Mouse (Mus musculus) embryonic stem cell, embryonic (primary cell): ENCODE measurements around the gene Odf3b.

Experiments
- CTCF ChIA-PET, 4 experiments: fragments of 300-600 bp in 2 of 4; fragments of 350-600 bp in 2 of 4; sonication (Branson Sonifier 250); formaldehyde crosslinking; loops; one replicate each; lab custom pipeline; 2022; ENCODE audit warnings: inconsistent platforms in 2 of 4; lab: Charles Lee
- POLR2A ChIA-PET, 4 experiments: fragments of 300-600 bp in 2 of 4; fragments of 350-600 bp in 2 of 4; sonication (Branson Sonifier 250); formaldehyde crosslinking; loops; one replicate each; lab custom pipeline; 2022; ENCODE audit warnings: antibody characterized with exemption in 4 of 4, inconsistent platforms in 1 of 4; lab: Charles Lee

Odf3b gene

DNA sequence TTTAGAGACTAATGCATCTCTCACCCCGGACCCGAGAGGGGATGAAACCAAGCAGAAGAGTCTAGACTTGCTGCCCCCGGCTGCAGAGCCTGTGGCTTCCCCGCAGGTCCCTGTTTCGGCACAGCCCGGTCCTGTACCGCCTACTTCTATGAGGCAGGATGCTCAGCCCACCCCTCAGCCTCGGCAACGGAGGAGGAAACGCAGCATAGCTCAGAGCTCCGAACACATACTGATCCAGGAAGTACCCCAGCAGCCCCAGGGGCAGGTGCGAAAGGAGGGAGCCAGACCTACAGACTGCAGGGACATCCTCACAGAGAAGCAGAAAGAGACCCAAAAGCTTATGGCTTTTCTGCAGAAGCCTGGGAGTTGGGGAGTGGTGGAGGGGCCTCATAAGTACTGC, 8.0 kb upstream of the Odf3b start:
- CTCF ChIA-PET: interaction anchor here in 3 of 4 experiments (0.5 to 1.4 kb wide), 6 partner anchors 8 to 112 kb away, joined by 3 to 11 read pairs (median 5); partner anchors contain the start of genes Sco2 (in 2 of the 3), Odf3b (in 1 of the 3) and Shank3 (in 1 of the 3)
- POLR2A ChIA-PET: interaction anchor here in 3 of 4 experiments (0.8 to 5.6 kb wide), 15 partner anchors 8 to 678 kb away, joined by 3 to 50 read pairs (median 5); partner anchors contain the start of genes Odf3b (in 3 of the 3), C730034F03Rik (in 2 of the 3), Chkb (in 2 of the 3) and Gm44502 (in 2 of the 3)

DNA sequence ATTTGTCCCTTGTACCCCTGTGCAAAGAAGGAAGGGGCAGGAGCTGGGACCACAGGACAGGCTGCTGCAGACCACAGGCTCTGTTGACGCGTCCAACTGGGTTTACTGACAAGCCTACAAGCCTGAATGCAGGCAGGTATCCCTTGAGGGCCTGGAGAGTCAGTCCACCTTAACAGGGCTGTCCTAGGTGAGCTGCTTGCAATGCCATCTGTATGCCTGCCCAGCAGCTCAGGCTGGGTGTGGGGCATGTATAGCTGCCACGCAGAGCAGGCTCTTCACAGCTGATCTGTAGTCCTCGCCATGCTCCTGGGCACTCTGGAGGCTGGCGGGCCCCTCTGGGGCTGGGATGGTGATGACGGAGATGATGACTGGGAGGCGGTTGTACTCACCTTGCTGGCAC, 5.5 kb upstream of the Odf3b start, which contains the start of gene Klhdc7b:
Klhdc7b (plus strand) TSS at position 301 of the 400 bp plus-strand sequence.
- CTCF ChIA-PET: interaction anchor here in 1 of 4 experiments (2.5 kb wide), 1 partner anchor 11 kb away, joined by 9 read pairs; the partner anchor contains the start of gene Sco2
- POLR2A ChIA-PET: interaction anchor here in 3 of 4 experiments (0.5 to 5.6 kb wide), 10 partner anchors 8 to 45 kb away, joined by 3 to 50 read pairs (median 6); partner anchors contain the start of genes Cpt1b (in 2 of the 3), Sco2 (in 2 of the 3), Tymp (in 2 of the 3) and C730034F03Rik (in 1 of the 3)

DNA sequence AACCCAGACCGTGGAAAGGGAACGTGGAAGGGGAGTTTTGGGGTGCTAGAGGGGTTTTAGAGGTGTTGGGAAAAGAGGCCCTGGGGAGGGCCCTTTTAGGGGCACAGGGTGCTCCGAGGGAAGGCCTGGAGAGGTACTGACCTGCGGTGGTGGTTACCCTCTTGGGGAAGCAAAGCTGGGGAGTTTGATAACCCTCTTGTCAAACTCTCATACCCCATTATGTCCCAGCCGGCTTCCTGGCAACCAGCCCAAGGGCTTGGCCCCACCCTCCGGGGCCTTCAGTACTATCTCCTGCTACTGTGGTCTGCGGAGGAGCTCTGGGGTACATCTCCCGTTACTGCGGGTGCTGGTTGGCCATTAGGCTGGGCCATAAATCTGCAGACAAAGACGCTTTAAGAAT, 347 bp upstream of the Odf3b start:
- ChIA-PET POLR2A (interaction anchor here in 3 of 4 experiments (0.6 to 14.1 kb wide), 24 partner anchors 8 to 203 kb away, joined by 3 to 248 read pairs (median 4); partner anchors contain the start of genes Adm2 (in 2 of the 3), Lmf2 (in 2 of the 3), C730034F03Rik (in 1 of the 3) and Chkb (in 1 of the 3)), CTCF (interaction anchor here in 3 of 4 experiments (0.5 to 1.4 kb wide), 7 partner anchors 8 to 172 kb away, joined by 3 to 5 read pairs (median 3); partner anchors contain the start of gene Chkb (in 1 of the 3))

DNA sequence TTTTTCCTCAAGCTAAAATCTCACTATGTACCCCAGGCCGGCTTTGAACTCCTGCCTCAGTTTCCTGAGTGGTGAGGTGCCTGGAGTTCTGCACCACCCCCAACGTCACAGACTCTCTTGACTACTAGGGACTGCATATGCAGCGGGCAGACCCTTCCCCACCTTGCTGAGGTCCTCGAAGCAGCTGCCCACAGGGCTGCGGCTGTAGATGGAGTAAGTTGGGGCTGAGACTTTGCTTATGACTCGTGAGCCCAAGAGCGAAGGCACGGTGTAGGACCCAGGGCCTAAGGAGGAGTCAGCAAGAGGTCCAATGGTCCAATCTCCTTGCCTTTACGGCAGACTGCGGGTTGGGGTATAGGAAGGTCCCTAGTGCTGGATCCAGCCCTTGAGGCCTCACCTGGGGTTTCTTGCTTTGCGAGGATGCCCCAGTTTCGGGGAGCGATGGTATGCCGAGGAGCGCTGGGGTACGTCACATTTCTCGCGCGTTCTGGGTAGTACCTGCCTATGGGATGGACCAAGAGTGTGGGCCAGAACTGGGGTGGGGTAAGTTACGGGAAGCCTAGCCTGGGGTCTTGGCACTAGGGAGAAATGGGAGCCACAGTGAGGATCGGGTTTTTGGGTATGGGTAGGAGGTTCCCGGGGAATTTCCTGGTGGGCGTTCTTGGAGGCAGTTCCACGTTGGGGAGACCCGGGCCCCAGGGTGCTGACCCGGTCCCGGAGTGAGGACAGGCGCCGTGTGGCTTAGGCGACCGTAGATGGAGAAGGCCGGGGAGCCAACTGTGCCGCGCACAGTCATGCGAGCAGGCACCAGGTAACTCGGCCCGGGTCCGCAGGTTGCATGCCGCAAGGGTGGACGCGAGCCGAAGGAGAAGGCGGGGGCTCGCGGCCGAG, 899 bp downstream of the Odf3b start:
- ChIA-PET CTCF (interaction anchor here (0.5 to 1.1 kb wide), 6 partner anchors 10 to 229 kb away, joined by 3 to 4 read pairs (median 3); partner anchors contain the start of genes Chkb (in 1 of the 4) and Mapk11 (in 1 of the 4)), POLR2A (interaction anchor here in 3 of 4 experiments (0.6 to 14.1 kb wide), 27 partner anchors 7 to 167 kb away, joined by 3 to 248 read pairs (median 5); partner anchors contain the start of genes Adm2 (in 2 of the 3), C730034F03Rik (in 2 of the 3), Chkb (in 2 of the 3) and Cpt1b (in 2 of the 3))

DNA sequence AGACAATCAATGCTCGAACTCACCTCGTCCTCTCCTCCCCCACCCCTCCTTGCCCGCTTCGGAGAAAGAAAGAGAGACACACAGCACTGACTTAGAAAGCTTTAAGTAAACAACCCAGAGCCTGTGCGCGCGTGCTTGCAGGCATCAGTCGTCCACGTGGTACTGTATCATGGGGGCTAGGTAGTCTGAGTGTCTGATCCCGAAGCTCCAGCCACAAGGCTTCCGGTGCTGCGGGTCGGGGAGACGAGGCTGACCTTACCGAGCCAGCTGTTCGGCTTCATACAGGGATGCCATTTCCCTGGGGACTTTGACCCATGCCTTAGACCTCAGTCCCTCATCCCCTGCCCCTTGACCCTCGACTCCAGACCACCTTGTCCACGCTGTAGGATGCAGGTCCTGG, 1.7 kb downstream of the Odf3b start:
- POLR2A ChIA-PET: interaction anchor here in 2 of 4 experiments (0.7 to 14.1 kb wide), 16 partner anchors 8 to 239 kb away, joined by 3 to 248 read pairs (median 5); partner anchors contain the start of genes C730034F03Rik (in 2 of the 2), Chkb (in 2 of the 2), Gm44502 (in 2 of the 2) and Arsa (in 1 of the 2)
- CTCF ChIA-PET: interaction anchor here in 1 of 4 experiments (0.6 kb wide), 2 partner anchors 14 to 66 kb away, joined by 3 to 4 read pairs; no protein-coding TSS in a partner anchor

DNA sequence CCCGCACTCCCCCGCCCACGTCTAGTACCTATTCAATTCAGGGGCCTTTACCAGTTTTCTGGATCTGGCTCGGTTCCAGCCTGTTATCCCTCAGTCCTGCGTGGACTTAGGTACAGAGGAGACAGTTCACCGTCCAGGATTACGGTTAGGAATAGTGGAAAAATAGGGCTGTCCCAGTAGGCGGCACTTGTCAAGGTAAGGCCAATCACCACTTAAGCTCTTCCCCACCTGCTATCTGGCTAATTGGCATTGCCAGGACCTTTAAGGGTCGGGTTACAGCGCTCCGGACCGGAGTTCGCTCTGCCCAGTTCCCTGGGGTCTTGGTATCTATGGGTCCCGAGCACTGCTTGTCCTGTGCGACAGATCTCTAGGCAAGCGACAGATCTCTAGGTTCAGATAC, 2.1 kb downstream of the Odf3b start, which contains the start of gene Tymp:
Tymp (minus strand) TSS at position 83 of the 400 bp plus-strand sequence.
- CTCF ChIA-PET: interaction anchor here in 1 of 4 experiments (0.6 kb wide), 1 partner anchor 66 kb away, joined by 3 read pairs; no protein-coding TSS in a partner anchor
- POLR2A ChIA-PET: interaction anchor here in 3 of 4 experiments (0.6 to 14.1 kb wide), 18 partner anchors 8 to 238 kb away, joined by 3 to 248 read pairs (median 5); partner anchors contain the start of genes C730034F03Rik (in 2 of the 3), Chkb (in 2 of the 3), Gm44502 (in 2 of the 3) and Klhdc7b (in 2 of the 3)

DNA sequence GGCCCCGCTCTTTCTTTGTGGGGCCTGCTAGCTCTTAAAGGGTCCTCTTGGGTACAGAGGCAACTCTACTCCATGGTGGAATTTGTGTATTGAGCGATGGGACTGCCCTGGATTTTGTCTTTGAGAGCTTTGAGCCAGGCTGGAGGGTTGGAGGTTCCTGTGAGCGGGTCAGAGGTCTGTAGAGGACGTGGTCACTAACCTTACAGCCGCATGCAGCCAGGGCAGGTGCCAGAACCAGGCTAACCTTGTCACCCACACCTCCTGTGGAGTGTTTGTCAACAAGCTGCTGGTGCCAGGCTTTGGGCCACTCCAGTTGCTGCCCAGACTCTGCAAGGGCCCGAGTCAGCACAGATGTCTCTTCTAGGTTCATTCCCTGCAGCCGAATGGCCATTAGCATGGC, 3.0 kb downstream of the Odf3b start:
- CTCF ChIA-PET: no interaction called here
- POLR2A ChIA-PET: interaction anchor here in 2 of 4 experiments (1.0 to 14.1 kb wide), 9 partner anchors 8 to 79 kb away, joined by 3 to 248 read pairs (median 6); partner anchors contain the start of genes Klhdc7b (in 2 of the 2), Lmf2 (in 2 of the 2), Ncaph2 (in 2 of the 2) and C730034F03Rik (in 1 of the 2)

DNA sequence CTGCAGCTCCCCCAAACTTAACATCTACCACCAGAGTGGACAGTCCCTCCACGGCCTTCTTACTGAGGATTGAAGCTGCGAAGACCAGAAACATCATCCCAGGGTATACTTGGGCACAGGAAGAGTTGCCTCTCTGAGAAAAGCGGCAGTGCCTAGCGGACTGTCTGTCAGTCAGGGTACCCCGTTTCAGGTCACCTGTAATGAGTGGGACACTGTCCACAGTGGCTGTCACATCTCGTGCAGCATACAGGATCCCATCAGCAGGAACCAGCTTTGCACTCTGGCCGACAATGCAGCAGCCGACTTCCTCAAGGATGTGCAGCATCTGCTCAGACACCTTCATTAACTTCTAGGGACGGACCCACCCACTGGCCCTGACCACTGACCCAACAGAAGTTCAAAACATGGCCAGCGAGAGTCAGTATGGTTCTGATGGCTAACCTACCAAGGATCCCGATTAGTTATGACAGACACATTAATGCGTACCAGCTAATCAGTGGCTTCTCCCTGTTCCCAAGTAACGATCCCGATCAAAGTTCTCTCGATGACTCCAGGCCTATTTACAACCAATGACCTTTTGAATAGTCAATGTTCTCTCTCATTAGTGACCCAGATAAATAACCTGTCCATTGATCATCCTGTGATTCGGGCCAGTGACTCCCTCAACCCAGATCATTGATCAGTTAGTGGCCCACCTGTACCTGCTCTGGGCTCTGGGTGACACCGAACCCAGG, 4.1 kb downstream of the Odf3b start:
- ChIA-PET POLR2A (interaction anchor here in 3 of 4 experiments (1.0 to 14.1 kb wide), 12 partner anchors 10 to 539 kb away, joined by 3 to 248 read pairs (median 24); partner anchors contain the start of genes Lmf2 (in 2 of the 3), Ncaph2 (in 2 of the 3), Adm2 (in 1 of the 3) and C730034F03Rik (in 1 of the 3)), CTCF (interaction anchor here in 3 of 4 experiments (1.1 to 2.7 kb wide), 4 partner anchors 11 to 101 kb away, joined by 3 to 20 read pairs (median 10); no protein-coding TSS in a partner anchor)

DNA sequence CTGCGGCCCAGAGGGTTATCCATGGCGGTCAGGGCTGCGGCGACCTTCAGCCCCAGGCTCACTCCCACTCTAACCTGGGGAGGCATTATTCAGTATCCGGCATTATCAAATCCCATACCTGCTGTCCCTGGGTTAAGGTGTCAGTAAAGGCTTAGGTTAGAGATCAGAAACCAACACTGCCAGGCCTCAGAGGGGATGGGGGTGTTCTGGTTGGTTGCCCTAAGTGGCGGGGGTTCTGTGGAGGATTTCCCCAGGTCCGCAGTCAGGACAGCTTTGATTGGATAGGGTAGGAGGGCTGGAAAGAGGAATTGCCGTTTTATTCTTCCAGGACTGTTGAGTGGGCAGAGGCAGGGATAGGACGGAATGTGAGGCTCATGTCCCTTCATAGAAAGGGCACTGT, 4.7 kb downstream of the Odf3b start:
- ChIA-PET CTCF (interaction anchor here (0.6 to 3.1 kb wide), 47 partner anchors 10 to 508 kb away, joined by 3 to 30 read pairs (median 4); partner anchors contain the start of genes C730034F03Rik (in 3 of the 4), Chkb (in 3 of the 4), Gm44502 (in 3 of the 4) and Lmf2 (in 3 of the 4)), POLR2A (interaction anchor here (0.6 to 14.1 kb wide), 46 partner anchors 10 to 666 kb away, joined by 3 to 248 read pairs (median 4); partner anchors contain the start of genes Cpt1b (in 3 of the 4), Lmf2 (in 3 of the 4), Ncaph2 (in 3 of the 4) and C730034F03Rik (in 2 of the 4))

DNA sequence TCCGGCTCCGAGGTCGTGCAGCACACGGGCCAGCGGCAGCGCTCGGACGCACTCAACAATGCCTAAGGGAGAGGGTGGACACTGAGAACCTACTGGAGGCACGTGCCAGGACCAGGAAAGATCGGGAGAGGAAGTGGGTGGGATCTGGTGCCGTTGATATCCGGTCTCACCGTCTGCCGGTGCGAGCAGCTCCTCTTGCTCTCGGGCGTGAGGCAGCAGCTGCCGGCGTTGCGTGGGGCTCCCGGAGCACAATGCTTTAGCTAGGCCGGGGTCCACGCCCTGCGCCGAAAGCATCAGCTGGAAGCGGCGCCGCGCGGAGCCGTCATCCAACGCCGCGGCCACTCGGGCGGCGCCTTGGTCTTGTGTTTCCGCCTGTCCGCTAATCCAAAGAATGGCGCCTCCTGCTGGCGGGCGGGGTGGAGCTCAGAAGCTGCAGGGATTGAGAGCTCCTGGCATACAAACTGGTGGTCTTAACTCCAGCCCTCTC, 5.3 kb downstream of the Odf3b start, which contains the start of gene Sco2:
Sco2 (minus strand) TSS at position 85 of the 487 bp plus-strand sequence.
- ChIA-PET CTCF (interaction anchor here (0.5 to 3.1 kb wide), 57 partner anchors 9 to 607 kb away, joined by 3 to 30 read pairs (median 4); partner anchors contain the start of genes C730034F03Rik (in 3 of the 4), Chkb (in 3 of the 4), Cpt1b (in 3 of the 4) and Gm44502 (in 3 of the 4)), POLR2A (interaction anchor here (0.6 to 14.1 kb wide), 55 partner anchors 9 to 665 kb away, joined by 3 to 248 read pairs (median 4); partner anchors contain the start of genes Cpt1b (in 3 of the 4), Lmf2 (in 3 of the 4), Ncaph2 (in 3 of the 4) and C730034F03Rik (in 2 of the 4))

DNA sequence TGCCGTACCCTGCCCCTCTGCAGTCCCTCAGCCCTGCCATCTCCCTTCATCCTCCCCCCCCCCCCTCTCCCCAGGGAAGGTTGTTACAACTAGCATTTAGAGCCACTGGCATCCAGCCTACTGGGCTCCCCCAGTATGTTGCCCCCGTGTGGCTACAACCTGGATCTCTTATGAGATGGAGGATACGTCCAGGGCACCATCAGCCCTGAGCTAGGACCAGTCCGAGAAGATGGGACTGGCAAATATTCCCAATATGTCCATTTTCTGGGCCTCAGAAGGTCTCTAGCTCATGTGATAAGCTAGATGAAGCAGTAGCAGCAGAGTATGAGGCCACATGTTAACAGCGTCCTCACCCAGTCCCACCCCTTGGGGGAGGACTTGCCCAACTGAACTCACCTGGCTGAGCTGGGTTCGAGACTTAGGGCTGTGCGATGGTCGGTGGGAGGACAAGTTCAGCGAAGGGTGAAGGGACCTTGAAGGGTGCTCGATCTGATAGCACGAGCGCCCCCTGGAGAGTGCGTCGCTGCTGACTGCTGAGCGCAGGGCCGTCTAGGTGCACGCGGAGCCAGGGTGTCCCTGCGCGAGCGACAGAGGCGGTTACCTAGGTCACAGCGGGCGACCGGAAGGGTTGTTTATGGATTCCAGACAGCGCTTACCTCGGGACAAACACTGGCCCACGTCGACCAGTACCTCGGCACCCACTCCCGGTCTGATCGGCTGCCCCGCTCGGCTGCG, 5.9 kb downstream of the Odf3b start:
- ChIA-PET POLR2A (interaction anchor here (0.6 to 14.1 kb wide), 55 partner anchors 8 to 673 kb away, joined by 3 to 248 read pairs (median 4); partner anchors contain the start of genes Cpt1b (in 3 of the 4), Lmf2 (in 3 of the 4), Ncaph2 (in 3 of the 4) and Pim3 (in 3 of the 4)), CTCF (interaction anchor here (0.5 to 3.1 kb wide), 60 partner anchors 9 to 1517 kb away, joined by 3 to 30 read pairs (median 4); partner anchors contain the start of genes C730034F03Rik (in 3 of the 4), Chkb (in 3 of the 4), Cpt1b (in 3 of the 4) and Gm44502 (in 3 of the 4))

DNA sequence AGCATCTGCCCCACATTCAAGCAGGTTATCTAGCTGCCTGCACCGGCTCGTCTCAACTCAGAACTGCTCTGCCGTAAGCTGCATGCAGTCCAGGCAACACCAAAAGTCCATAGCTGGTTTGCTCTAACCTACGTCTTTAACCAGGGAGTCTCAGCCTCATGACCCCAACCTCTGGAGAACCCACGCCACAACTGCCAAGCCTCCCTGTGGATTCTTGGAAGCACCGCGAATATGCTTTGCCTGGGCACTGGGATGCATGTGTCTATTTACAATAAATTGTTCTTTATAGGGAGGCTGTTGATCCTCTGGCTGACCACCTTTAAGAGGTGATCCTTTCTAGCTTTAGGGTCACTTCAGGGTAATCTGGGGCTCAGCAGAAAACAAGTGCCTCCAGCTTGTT, 6.5 kb downstream of the Odf3b start:
- ChIA-PET POLR2A (interaction anchor here (0.5 to 14.1 kb wide), 32 partner anchors 8 to 672 kb away, joined by 3 to 248 read pairs (median 6); partner anchors contain the start of genes Lmf2 (in 3 of the 4), Ncaph2 (in 3 of the 4), Klhdc7b (in 2 of the 4) and Pim3 (in 2 of the 4)), CTCF (interaction anchor here (0.6 to 3.1 kb wide), 17 partner anchors 8 to 1518 kb away, joined by 3 to 30 read pairs (median 6); partner anchors contain the start of genes Lmf2 (in 2 of the 4), Ncaph2 (in 2 of the 4), C730034F03Rik (in 1 of the 4) and Chkb (in 1 of the 4))

DNA sequence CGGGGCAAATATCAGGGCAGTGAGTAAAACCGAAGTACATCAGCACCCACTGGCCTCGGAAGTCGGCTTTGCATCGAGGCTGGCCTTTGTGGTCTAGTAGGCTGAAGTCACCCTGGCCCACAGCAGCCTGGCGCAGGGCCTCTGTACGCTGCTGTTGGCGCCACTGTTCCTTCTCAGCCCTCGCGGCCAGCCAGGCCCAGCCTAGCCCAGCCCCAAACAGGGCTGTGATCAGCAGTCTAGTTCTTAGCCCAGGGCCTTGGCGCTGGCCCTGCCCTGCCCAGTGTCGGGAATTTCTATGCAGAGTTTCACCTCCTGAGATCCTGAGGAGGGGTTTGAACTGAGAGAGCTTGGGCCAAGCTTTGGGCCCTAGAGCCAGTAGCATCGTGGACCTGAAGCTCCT, 7.0 kb downstream of the Odf3b start:
- ChIA-PET CTCF (interaction anchor here (0.6 to 3.1 kb wide), 7 partner anchors 8 to 162 kb away, joined by 3 to 30 read pairs (median 15); partner anchors contain the start of genes Lmf2 (in 2 of the 4), Ncaph2 (in 2 of the 4), C730034F03Rik (in 1 of the 4) and Chkb (in 1 of the 4)), POLR2A (interaction anchor here (0.5 to 14.1 kb wide), 32 partner anchors 8 to 510 kb away, joined by 3 to 248 read pairs (median 3); partner anchors contain the start of genes Lmf2 (in 3 of the 4), Ncaph2 (in 3 of the 4), C730034F03Rik (in 2 of the 4) and Gm44502 (in 2 of the 4))

DNA sequence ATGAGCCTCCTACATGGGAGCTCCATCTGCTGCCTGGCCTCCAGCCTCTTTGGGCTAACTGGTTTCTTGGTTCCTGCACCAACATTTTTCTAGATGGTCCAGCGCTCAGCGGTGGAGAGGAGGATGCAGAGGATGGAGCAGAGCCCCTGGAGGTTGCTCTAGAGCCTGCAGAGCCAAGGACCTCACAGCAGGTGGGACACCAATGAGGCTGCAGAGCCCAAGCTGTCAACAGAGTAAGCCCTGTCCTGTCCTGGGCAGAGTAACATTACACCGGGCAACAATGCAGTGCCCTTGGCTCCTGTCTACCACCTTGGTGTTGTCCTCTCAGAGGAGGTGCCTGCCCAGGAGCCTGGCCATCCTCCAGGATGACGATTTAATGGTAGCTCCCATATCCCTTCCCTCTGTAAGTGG, 13.9 kb downstream of the Odf3b start:
- ChIA-PET POLR2A (interaction anchor here in 3 of 4 experiments (1.3 to 16.3 kb wide), 6 partner anchors 7 to 12 kb away, joined by 5 to 248 read pairs (median 12); partner anchors contain the start of genes Sco2 (in 3 of the 3), Lmf2 (in 2 of the 3), Ncaph2 (in 2 of the 3) and Odf3b (in 1 of the 3)), CTCF (interaction anchor here in 3 of 4 experiments (1.3 to 3.2 kb wide), 3 partner anchors 8 to 9 kb away, joined by 5 to 20 read pairs (median 15); partner anchors contain the start of gene Sco2 (in 3 of the 3))
